Mouse (Mus musculus) neural tube, embryonic 13.5 days (tissue): ENCODE measurements around the gene Nepn. TPM values are rescaled to one million over a fixed set of nuclear protein-coding genes. Genes with fewer than 3 reads are reported as not detected.

Experiments
- ATAC-seq: fragments of 200-750 bp; cut with Nextera tagmentation; 2 replicates; pipeline ENCODE4 v1.8.0; 2017; ENCODE audit warnings: low read depth, mild to moderate bottlenecking, moderate TSS enrichment, moderate library complexity
- H3K27ac ChIP-seq: fragments of 300-500 bp; sonication (generic); replicated peaks from 2 replicates; pipeline ENCODE4 v1.5.1; 2015; ENCODE audit warnings: moderate library complexity, mild to moderate bottlenecking, inconsistent platforms
- H3K27me3 ChIP-seq: fragments of 300-500 bp; sonication (generic); 2 replicates; pipeline ENCODE4 v1.6.1; 2015; ENCODE audit warnings: mild to moderate bottlenecking, inconsistent platforms
- H3K36me3 ChIP-seq: fragments of 300-500 bp; sonication (generic); 2 replicates; pipeline ENCODE4 v1.6.1; 2015; ENCODE audit warnings: mild to moderate bottlenecking, inconsistent platforms
- H3K4me1 ChIP-seq: fragments of 300-500 bp; sonication (generic); replicated peaks from 2 replicates; pipeline ENCODE4 v1.6.1; 2015; ENCODE audit warnings: inconsistent platforms
- H3K4me2 ChIP-seq: fragments of 300-500 bp; sonication (generic); 2 replicates; pipeline ENCODE4 v1.6.1; 2015; ENCODE audit warnings: inconsistent platforms, mild to moderate bottlenecking, moderate library complexity
- H3K4me3 ChIP-seq: fragments of 300-500 bp; sonication (generic); 2 replicates; pipeline ENCODE4 v1.5.1; 2015; ENCODE audit warnings: mild to moderate bottlenecking, inconsistent platforms
- H3K9ac ChIP-seq: fragments of 300-500 bp; sonication (generic); 2 replicates; pipeline ENCODE4 v1.6.1; 2015; ENCODE audit warnings: moderate library complexity, mild to moderate bottlenecking, inconsistent platforms
- H3K9me3 ChIP-seq: fragments of 300-500 bp; sonication (generic); 2 replicates; pipeline ENCODE4 v1.6.1; 2016; ENCODE audit warnings: inconsistent platforms
- WGBS: fragments of 180-500 bp; shearing (Covaris S2); methylation state at CpG from one replicate; pipeline ENCODE4 v1.1.7; 2015; 5-methylcytosine and 5-hydroxymethylcytosine counted together
- polyA plus RNA-seq: library from polyadenylated mRNA; unstranded; fragments of >200 nt; fragmentation: Nextera tagmentation; extraction: Ambion mirVana; gene quantifications from 2 replicates; pipeline ENCODE4 v1.2.1, GENCODE M21; 2015

Gene Nepn
- polyA plus RNA-seq, 1 experiment from 2014 or later, result not detected

DNA sequence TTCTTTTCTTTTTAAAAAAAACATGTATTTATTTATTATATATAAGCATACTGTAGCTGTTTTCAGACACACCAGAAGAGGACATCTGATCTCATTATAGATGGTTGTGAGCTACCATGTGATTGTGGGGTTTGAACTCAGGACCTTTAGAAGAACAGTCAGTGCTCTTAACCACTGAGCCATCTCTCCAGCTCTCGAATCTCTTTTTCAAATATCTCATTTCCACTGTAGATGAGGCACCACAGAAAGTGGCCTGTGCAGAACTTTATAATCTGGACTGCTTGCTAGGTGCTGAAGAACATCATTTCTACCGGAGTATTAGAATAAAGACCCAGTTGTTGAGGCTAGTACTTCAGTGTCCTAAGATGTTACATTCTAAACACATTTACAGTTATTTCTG, 26.2 kb downstream of the Nepn start:
- Histone ChIP-seq H3K9ac (no peak overlapping the region), H3K4me3 (no peak overlapping the region), H3K4me1 (peaks cover 24% of the 10 kb centered on the region), H3K27me3 (no peaks in the 10 kb centered on the region), H3K27ac (no peak overlapping the region), H3K9me3 (no peaks in the 10 kb centered on the region), H3K36me3 (no peaks in the 10 kb centered on the region), H3K4me2 (no peak overlapping the region)
- WGBS, result 90% methylated on average over 2 of the region's 2 CpGs
- no peak for ATAC-seq

DNA sequence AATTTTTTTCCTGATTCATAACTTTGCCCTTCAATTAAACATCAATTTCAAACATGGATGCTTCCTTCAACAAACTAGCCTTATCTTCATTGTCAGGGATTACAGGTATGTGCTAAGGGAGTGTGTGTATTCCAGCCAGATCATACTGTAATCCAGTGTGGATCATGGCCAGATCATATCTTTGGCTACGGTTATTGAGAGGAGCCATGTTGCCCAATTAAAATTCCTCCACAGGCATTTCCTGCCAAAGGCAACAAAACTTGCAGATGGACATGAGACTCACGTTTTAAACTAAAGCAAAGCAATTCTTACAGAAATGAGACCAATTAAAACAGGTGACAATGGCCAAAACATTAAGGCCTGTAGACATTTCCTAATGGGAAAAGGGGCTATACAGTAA, 27.7 kb downstream of the Nepn start:
- Histone ChIP-seq H3K9ac (peak overlapping the region; percentile 64), H3K27me3 (no peaks in the 10 kb centered on the region), H3K4me3 (peak overlapping the region; percentile 88), H3K36me3 (no peaks in the 10 kb centered on the region), H3K4me1 (peaks cover 37% of the 10 kb centered on the region), H3K9me3 (no peaks in the 10 kb centered on the region), H3K4me2 (peak overlapping the region; percentile 58), H3K27ac (no peak overlapping the region; the same call in 1 of the 2 replicates)
- no peak for ATAC-seq
- 76% methylated on average over 2 of the region's 2 CpGs for WGBS

DNA sequence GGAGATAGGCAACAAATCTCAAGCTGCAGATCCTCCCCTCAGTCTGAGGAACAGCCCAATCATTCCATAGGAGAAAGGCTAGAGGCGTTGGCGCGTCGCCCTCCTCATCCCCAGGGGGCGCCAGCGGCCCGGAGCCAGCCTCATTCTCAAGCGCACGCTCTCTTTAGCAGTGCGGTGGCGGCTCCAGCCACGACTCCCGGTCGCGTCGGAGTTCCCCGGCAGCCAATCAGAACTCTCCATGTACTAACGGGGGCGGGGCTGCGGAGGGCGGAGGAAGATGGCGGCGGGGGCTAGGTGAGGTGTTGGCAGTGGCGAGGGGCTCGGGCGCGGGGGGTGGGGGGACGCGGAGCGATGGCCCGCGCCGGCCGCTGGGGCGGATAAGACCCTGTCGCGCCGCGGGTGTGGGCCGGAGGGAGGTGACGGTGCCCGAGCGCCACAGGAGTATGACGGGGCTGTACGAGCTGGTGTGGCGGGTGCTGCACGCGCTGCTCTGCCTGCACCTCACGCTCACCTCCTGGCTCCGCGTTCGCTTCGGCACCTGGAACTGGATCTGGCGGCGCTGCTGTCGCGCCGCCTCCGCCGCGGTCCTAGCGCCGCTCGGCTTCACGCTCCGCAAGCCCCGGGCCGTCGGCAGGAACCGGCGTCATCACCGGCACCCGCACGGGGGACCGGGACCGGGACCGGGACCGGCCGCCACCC, 28.7 kb downstream of the Nepn start, which contains the start of gene Nus1:
Gene Nus1, plus strand, starts transcription at position 249 of the 699 bp plus-strand sequence.
- no peaks in the 10 kb centered on the region for H3K36me3 ChIP-seq
- H3K9me3 ChIP-seq, result no peaks in the 10 kb centered on the region
- ATAC-seq, result peak; percentile 99
- H3K27ac ChIP-seq, result peak within 1 kb of the TSS; percentile 96
- peak within 1 kb of the TSS; percentile 82 for H3K4me2 ChIP-seq
- H3K4me3 ChIP-seq, result peak within 1 kb of the TSS; percentile 88
- H3K27me3 ChIP-seq, result no peaks in the 10 kb centered on the region
- peak within 1 kb of the TSS; percentile 91 for H3K9ac ChIP-seq
- WGBS, result under 1% methylated on average over 66 of the region's 79 CpGs
- peaks cover 42% of the 10 kb centered on the region for H3K4me1 ChIP-seq

DNA sequence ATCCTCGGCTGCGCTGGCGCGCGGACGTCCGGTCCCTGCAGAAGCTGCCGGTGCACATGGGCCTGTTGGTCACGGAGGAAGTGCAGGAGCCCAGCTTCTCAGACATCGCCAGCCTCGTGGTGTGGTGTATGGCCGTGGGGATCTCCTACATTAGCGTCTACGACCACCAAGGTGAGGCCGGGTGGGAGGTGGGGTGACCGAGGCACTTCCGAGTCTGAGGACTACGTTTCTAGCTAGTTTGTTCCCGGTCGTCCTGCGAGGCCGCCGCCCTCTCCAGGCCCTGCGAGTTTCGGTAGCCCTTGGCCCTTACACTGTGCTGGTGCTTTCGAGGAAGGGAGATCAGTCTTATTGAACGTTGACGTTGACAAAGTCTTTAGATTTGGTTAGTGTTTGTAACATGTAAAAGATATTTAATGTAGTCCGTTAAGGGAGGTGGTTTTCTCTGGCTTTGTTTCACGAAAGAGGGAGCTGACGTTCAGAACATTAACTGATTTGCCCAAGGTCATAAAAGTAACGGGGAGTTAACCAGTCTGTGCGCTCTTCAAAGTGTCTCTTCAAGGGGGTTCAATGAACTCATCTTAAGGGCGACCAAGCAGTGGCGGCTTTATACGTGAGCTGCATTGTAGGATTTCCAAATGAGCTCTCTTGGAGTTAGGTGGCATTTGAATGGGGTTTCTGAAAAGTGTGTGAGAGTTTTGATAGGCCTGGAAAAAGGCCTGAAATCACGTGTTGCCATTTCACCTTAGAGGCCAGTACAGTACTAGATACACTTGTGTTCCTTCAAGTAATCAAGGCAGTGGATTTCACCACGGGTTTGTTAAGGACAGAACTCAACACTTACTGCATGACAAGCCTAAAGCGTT, 29.5 kb downstream of the Nepn start:
- H3K27ac ChIP-seq, result peak overlapping the region; percentile 96
- H3K4me1 ChIP-seq, result peaks cover 43% of the 10 kb centered on the region
- peak overlapping the region; percentile 88 for H3K4me3 ChIP-seq
- ATAC-seq, result peak; percentile 63
- peak overlapping the region; percentile 91 for H3K9ac ChIP-seq
- H3K4me2 ChIP-seq, result peak overlapping the region; percentile 82
- no peaks in the 10 kb centered on the region for H3K36me3 ChIP-seq
- H3K27me3 ChIP-seq, result no peaks in the 10 kb centered on the region
- WGBS, result 2% methylated on average over 39 of the region's 39 CpGs
- H3K9me3 ChIP-seq, result no peaks in the 10 kb centered on the region

DNA sequence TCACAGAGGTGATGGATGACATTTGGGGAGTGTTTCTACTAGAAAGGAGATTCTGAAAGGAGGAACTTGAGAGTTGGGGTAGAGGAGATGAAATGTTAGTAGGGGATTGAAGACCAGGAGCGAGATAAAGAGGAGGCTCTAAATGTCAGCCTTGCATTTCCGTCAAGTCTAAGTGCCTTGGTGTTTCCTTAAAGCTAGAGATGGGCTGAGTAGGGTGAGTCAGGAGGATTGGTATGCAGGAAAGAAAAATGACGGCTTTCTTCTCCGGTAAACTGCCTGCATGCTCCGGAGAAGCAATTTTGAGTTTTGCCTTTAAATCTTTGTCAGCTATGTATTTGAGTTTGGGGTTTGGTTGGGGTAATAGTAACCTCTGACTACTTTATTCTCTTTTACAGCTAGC, 30.2 kb downstream of the Nepn start:
- 53% methylated on average over 5 of the region's 5 CpGs for WGBS
- no peak overlapping the region for H3K27ac ChIP-seq

DNA sequence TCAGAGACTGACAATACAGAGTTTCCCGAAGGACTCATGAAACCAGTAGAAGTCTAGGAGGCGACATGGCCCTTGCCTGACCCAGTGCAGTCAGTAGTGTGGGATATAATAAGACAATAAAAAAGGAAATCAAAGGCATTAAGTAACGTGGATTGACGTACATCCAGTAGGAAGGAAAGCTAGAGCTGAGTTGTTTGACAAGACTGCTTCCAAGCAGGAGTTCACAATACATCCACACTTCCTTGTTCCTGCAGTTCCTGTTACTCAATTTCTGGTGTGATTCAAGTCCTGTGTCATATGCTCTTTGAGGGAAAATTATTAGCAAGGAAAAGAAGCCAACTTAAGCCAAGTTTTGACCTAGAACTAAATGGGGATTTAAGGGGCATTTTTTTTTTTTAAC, 30.6 kb downstream of the Nepn start:
- Histone ChIP-seq H3K4me1 (peaks cover 43% of the 10 kb centered on the region), H3K4me2 (peak overlapping the region; percentile 82), H3K4me3 (peak overlapping the region; percentile 88), H3K9ac (peak overlapping the region; percentile 91; the same call in 1 of the 2 replicates), H3K27ac (no peak overlapping the region), H3K9me3 (no peaks in the 10 kb centered on the region), H3K36me3 (no peaks in the 10 kb centered on the region), H3K27me3 (no peaks in the 10 kb centered on the region)
- no peak for ATAC-seq
- 40% methylated on average over 4 of the region's 4 CpGs for WGBS

More for the DNA sequence above, 30.2 kb downstream of the Nepn start:
- no peaks in the 10 kb centered on the region for H3K27me3 ChIP-seq
- H3K4me1 ChIP-seq, result peaks cover 43% of the 10 kb centered on the region
- H3K4me3 ChIP-seq, result peak overlapping the region; percentile 88
- ATAC-seq, result no peak
- no peaks in the 10 kb centered on the region for H3K36me3 ChIP-seq
- H3K9ac ChIP-seq, result peak overlapping the region; percentile 91
- no peaks in the 10 kb centered on the region for H3K9me3 ChIP-seq
- peak overlapping the region; percentile 82 for H3K4me2 ChIP-seq

DNA sequence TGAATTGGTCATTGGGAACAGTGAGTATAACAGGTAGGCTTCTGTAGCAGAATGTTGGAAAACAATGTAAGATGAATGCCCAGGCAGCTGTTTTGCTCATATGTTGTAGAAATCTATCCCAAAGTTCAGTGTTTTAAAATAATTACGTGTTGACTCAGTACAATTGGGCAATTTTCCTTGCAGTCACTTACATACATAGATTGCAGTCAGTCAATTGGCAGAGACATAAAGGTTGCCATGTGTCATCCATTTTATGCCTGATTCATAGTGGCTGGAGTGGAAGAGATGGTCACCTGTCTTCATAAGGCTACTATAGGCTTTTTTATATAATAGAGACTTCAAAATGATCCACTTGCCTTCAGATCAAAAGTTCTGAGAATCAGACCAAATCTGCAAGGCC, 31.8 kb downstream of the Nepn start:
- Histone ChIP-seq H3K4me2 (no peak overlapping the region), H3K27me3 (no peaks in the 10 kb centered on the region), H3K4me3 (no peak overlapping the region), H3K9ac (no peak overlapping the region), H3K9me3 (no peaks in the 10 kb centered on the region), H3K27ac (no peak overlapping the region), H3K36me3 (no peaks in the 10 kb centered on the region), H3K4me1 (peaks cover 43% of the 10 kb centered on the region)
- no peak for ATAC-seq
- 95% methylated on average over 1 of the region's 1 CpGs for WGBS

DNA sequence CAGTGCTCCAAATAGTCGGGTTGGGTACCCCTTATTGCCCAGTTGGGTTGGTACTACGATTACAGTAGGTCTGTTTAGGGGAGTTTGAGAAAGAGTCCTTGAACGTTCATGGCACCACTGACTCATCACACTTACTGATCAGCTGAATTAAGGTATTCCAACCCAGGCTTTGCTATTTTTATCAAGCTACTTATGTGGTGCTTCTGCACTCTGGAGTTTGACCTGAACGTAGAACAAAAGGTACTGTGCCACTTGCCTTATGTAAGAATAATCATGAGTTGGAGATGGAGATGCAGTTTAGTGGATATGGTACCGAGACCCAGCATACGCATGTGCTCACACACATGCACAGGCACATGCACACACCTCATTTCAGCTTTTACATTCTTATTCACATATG, 32.9 kb downstream of the Nepn start:
- no peak overlapping the region for H3K4me3 ChIP-seq
- no peaks in the 10 kb centered on the region for H3K36me3 ChIP-seq
- H3K4me2 ChIP-seq, result no peak overlapping the region
- peaks cover 45% of the 10 kb centered on the region for H3K4me1 ChIP-seq
- H3K9ac ChIP-seq, result no peak overlapping the region
- H3K27me3 ChIP-seq, result no peaks in the 10 kb centered on the region
- WGBS, result 90% methylated on average over 6 of the region's 6 CpGs
- H3K27ac ChIP-seq, result no peak overlapping the region
- ATAC-seq, result no peak
- H3K9me3 ChIP-seq, result no peaks in the 10 kb centered on the region

DNA sequence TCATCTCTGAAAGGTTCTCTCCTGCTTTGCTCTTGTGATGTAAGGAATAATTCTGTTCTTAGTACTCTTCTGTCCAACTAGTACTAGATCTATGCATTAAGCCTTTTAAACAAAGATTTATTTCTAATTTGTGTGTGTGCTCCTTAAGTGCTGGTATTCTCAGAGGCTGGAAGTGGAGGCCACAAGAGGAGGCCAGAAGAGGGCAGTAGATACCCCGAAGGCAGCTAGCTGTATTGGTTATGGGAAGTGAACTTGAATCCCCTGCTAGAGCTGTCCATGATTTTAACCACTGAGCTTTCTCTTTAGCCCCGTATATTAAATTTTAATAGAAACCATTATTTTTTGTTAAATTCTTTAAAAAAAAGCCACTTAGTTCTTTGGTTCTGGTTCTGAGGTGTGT, 34.3 kb downstream of the Nepn start:
- Histone ChIP-seq H3K9me3 (no peaks in the 10 kb centered on the region), H3K4me3 (no peak overlapping the region), H3K27me3 (no peaks in the 10 kb centered on the region), H3K36me3 (no peaks in the 10 kb centered on the region), H3K4me2 (no peak overlapping the region), H3K27ac (no peak overlapping the region), H3K4me1 (peaks cover 45% of the 10 kb centered on the region), H3K9ac (no peak overlapping the region)
- 88% methylated on average over 2 of the region's 2 CpGs for WGBS
- no peak for ATAC-seq

DNA sequence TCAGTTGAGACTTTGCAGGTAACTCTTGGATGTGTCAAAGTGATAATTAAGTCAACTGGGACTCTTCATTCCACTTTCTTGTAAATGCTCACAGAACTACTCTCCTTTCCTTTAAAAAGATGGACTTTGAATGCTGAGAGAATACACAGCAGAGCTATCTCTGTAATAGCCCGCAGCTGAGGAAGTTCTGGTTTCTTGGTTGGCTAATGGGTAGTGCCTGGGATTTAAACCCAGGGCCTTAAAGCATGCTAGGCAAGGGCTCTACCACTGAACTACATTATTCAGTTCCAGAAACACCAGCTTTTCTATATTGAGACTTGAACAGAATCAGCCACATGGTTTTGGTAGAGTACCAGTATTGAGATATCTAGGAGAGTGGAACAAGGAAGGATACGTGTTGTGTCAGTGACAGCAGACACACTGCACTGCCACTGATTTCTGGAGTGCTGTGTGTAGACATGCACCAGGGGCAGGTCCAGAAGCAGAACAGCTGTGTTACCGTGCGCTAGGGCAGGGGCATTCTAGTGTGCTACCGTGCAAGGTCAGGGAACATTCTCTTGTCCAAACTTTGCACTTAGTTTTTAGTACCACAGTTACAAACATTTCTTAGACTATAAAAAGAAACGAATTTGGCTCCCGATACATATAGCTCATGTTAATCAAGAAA, 37.7 kb downstream of the Nepn start:
- H3K4me3 ChIP-seq, result no peak overlapping the region
- H3K9ac ChIP-seq, result no peak overlapping the region
- no peaks in the 10 kb centered on the region for H3K27me3 ChIP-seq
- H3K27ac ChIP-seq, result no peak overlapping the region
- ATAC-seq, result no peak
- peaks cover 16% of the 10 kb centered on the region for H3K36me3 ChIP-seq
- H3K4me2 ChIP-seq, result no peak overlapping the region
- H3K4me1 ChIP-seq, result peaks cover 16% of the 10 kb centered on the region; the same call in 1 of the 2 replicates
- WGBS, result 89% methylated on average over 7 of the region's 7 CpGs
- no peaks in the 10 kb centered on the region for H3K9me3 ChIP-seq

DNA sequence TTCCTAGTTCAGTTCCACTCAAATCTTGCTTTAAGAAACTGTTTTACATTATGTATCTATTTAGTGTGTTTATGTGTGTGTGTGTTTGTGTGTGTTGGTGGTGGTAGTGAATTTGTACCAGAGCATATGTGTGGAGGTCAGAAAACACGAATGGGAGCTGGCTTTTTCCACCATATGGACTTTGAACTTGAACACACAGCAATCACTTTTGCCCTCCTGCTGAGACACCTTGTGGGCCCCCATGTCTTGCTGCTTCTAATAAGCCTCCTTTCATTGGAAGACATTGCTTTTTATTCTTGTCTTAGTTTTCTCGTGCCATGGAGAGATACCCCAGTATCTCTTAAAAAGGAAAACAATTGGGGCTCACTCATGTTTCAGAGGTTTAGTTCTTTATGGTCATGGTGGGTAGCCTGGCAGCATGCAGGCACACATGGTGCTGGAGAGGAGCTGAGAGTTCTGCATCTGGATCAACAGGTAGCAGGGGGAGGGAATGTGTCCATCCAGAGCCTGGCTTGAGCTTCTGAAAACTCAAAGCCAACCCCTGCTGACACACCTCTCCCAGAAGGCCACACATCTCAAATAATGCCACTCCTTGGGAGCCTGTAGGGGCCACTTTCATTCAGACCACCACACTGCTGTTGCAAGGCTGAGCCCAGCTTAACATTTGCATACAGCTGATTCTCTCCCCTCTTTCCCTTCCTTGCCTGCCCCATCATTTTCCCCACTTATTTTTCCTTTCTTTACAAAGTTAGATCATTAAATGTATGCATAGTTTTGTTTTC, 39.1 kb downstream of the Nepn start:
- ATAC-seq, result no peak
- no peaks in the 10 kb centered on the region for H3K27me3 ChIP-seq
- no peak overlapping the region for H3K4me3 ChIP-seq
- H3K4me1 ChIP-seq, result peaks cover 9% of the 10 kb centered on the region; the same call in 1 of the 2 replicates
- H3K4me2 ChIP-seq, result no peak overlapping the region
- H3K36me3 ChIP-seq, result peaks cover 28% of the 10 kb centered on the region
- H3K9ac ChIP-seq, result no peak overlapping the region
- 41% methylated on average over 2 of the region's 2 CpGs for WGBS
- H3K9me3 ChIP-seq, result no peaks in the 10 kb centered on the region
- H3K27ac ChIP-seq, result no peak overlapping the region
